Mouse (Mus musculus) urinary bladder, postnatal 36 days (tissue): Measurements from ENCODE around the gene Gabbr2.

ENCODE experiments used
- DNase-seq, 2 experiments: peaks; one replicate each; pipeline ENCODE4 v3.0.0; 2022; ENCODE audit warnings: low spot score in 2 of 2, mixed read lengths in 1 of 2

The Gabbr2 gene

GRCm38 (mm10) chr4:46915934-46916333 is 75.7 kb downstream of the Gabbr2 start:
- DNase-seq, result no peak

- no peak for DNase-seq
These were observed 76.2 kb downstream of the Gabbr2 start for GRCm38 (mm10) chr4:46915476-46915875.

GRCm38 (mm10) chr4:46914606-46915005 is 77.1 kb downstream of the Gabbr2 start:
- no peak for DNase-seq

GRCm38 (mm10) chr4:46906036-46906691 is 85.5 kb downstream of the Gabbr2 start:
- DNase-seq, result no peak

GRCm38 (mm10) chr4:46905152-46905551 is 86.5 kb downstream of the Gabbr2 start:
- no peak for DNase-seq

GRCm38 (mm10) chr4:46904129-46904528 is 87.5 kb downstream of the Gabbr2 start:
- DNase-seq, result no peak

- DNase-seq, result no peak
These were observed 93.1 kb downstream of the Gabbr2 start for GRCm38 (mm10) chr4:46898546-46898945.

- no peak for DNase-seq
These were observed 93.9 kb downstream of the Gabbr2 start for GRCm38 (mm10) chr4:46897634-46898399.

- DNase-seq, result no peak
These were observed 97.5 kb downstream of the Gabbr2 start for GRCm38 (mm10) chr4:46894144-46894543.

- no peak for DNase-seq
These were observed 102.5 kb downstream of the Gabbr2 start for GRCm38 (mm10) chr4:46889175-46889574.

GRCm38 (mm10) chr4:46885627-46886383 is 105.9 kb downstream of the Gabbr2 start:
- peak in 1 of 2 experiments; percentile 16 for DNase-seq

- no peak for DNase-seq
These were observed 107.5 kb downstream of the Gabbr2 start for GRCm38 (mm10) chr4:46884132-46884531.

GRCm38 (mm10) chr4:46883546-46883945 is 108.1 kb downstream of the Gabbr2 start:
- no peak for DNase-seq

- DNase-seq, result no peak
These were observed 108.6 kb downstream of the Gabbr2 start for GRCm38 (mm10) chr4:46883047-46883446.

GRCm38 (mm10) chr4:46881271-46881670 is 110.4 kb downstream of the Gabbr2 start:
- no peak for DNase-seq

- no peak for DNase-seq
These were observed 111.7 kb downstream of the Gabbr2 start for GRCm38 (mm10) chr4:46879943-46880342.

- no peak for DNase-seq
These were observed 118.9 kb downstream of the Gabbr2 start for GRCm38 (mm10) chr4:46872750-46873149.

GRCm38 (mm10) chr4:46870157-46870556 is 121.5 kb downstream of the Gabbr2 start:
- peak in 1 of 2 experiments; percentile 21 for DNase-seq

- DNase-seq, result no peak
These were observed 122.3 kb downstream of the Gabbr2 start for GRCm38 (mm10) chr4:46869380-46869779.

- no peak for DNase-seq
These were observed 122.8 kb downstream of the Gabbr2 start for GRCm38 (mm10) chr4:46868921-46869320.

- DNase-seq, result peak in 1 of 2 experiments; percentile 25
These were observed 123.5 kb downstream of the Gabbr2 start for GRCm38 (mm10) chr4:46868181-46868580.

- no peak for DNase-seq
These were observed 123.9 kb downstream of the Gabbr2 start for GRCm38 (mm10) chr4:46867779-46868178.
